Mouse (Mus musculus) lung, postnatal 10 days (tissue): ENCODE data around the gene Tdrd6.

Source experiments
- DNase-seq: peaks from one replicate; pipeline ENCODE4 v3.0.0; 2021

The Tdrd6 gene

DNA sequence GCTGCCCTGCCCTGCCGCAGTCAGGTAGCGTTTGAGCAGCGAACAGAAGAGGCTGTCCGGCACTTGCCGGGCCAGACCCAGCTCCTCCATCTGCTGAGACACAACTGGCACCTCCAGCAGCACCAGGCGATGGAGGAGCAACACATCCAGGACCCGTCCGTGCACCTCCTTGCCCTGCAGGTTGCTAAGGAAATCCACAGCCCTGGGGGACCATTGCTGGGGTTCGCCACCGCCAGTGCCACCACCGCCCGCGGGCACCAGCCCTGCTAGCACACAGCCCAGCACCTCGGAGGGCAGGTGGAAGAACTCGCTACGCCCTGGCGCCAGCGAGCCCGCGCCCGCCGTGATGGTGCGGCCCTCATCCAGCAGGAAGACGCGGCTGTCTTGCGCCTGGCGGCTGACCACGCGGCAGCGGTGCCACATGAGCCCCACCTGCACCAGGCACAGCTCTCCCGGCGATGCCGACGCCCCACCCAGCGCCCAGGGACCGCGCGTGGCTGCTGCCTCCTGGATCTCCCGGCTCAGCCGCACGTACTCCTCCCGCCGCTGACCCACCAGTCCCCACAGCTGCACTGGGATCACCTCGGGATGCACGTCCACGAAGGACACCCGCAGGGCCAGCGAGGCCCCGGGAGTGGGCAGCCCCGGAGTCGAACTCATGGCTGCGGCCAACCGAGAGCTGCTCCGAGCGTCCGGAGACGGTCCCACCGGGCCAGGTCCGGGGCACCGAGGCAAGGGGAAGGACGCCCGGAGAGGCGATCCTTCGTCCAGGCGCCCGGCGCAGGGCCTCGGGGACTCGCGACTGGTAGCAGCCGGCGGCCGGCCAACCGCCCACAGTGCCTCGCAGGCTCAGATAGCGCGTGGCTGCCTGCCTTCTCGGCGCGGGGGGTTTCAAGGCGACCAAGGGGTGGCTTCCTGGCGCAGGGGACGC is at the start of gene Tdrd6:
Tdrd6 (minus strand) TSS at position 804 of the 931 bp plus-strand sequence.
- peak; percentile 10 for DNase-seq

DNA sequence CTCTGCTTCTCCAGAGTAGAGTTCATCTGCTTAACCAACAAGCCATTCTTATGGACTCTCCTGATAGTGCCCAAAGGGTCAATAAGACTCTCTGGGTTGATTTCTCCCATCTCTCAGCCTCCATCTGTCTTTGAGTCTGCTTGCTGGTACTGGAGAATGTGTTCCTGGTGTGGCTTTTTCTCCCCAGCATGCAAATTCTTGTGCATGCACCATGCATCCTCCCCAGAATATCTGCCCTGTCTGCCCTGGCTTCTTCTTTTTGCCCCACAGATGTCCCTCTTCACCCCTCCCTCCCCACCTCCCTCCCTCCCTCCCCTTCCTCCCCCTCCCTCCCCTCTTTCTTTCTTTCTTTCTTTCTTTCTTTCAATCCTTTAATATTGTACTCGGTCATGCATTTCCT is 47.2 kb upstream of the Tdrd6 start:
- DNase-seq: no peak

DNA sequence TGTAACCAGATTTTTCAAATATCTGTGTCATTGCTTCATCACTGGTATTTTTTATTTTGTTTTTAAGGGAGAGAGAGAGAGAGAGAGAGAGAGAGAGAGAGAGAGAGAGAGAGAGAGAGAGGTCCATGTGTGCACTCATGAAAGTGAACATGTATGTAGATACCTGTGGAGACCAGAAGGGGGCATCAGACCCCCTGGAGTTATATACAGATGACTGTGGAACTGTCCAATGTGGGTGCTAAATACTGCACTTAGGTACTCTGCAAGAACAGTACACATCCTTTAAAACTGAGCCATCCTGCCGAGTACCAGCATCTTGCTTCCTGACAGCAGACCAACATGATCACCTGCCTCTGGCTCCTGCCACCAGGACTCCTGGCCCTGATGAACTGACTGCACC is 46.1 kb upstream of the Tdrd6 start:
- DNase-seq: no peak

DNA sequence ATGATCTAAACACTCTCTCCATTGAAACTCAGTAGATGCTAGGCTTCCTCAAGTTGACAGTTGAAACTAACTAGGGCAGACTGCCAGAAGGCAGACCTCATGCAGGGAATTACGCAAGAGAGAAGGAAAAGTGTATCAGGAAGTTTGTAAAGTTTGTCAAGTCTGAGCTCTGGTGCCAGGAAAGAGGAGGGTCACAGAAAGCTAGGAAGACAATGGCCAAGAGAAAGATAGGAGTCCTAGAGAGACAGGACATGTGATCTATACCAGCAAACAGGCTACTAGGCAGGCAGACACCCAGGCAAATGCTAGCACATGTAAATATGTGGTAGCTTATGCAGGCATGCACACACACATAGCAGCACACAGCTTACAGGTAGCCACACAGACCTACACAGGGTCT is 45.1 kb upstream of the Tdrd6 start:
- DNase-seq: peak; percentile 66

DNA sequence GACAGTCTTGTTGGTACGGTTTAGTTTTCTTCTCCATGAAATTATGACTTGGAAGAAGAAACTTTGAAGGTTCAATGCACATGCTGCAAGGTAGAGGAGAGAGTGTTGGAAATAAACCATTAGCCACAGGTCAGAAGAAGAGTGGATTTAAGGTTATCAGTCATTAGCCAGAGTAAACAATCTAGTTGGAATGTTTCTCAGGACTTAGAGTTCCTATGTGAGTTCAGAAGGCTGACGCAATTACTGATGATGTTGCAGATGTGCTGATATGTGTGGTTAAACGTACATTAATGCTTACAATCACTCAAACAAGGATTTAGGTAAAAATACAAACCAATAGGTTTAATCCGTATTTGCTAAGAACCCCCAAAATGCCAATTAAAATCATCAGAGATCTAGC is 41.8 kb upstream of the Tdrd6 start:
- no peak for DNase-seq

DNA sequence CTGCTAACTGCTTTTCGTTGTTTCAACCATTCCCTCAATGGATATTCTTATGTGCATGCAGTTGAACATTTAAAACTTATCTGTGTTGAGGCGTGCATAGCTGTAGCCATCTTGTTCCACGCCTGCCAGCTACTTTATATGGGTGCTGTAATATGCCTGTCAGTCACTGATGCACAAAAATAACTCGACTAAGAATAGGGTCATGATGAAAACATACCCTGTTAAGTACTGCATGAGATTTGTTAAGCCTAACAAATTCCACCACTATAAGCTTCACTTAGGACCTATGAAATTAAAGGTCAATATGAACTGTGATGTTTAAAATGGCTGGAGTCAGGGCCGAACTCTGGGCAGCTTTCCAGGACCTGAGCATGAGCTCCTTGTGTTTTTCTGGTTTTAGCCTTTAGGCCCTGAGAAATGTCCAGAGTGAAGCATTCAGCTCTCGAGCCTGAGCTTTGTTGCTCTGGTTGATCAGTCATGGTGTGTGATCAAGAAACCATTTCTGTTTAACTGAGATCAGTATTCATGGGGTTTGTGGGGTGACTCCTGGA is 39.1 kb upstream of the Tdrd6 start:
- no peak for DNase-seq

DNA sequence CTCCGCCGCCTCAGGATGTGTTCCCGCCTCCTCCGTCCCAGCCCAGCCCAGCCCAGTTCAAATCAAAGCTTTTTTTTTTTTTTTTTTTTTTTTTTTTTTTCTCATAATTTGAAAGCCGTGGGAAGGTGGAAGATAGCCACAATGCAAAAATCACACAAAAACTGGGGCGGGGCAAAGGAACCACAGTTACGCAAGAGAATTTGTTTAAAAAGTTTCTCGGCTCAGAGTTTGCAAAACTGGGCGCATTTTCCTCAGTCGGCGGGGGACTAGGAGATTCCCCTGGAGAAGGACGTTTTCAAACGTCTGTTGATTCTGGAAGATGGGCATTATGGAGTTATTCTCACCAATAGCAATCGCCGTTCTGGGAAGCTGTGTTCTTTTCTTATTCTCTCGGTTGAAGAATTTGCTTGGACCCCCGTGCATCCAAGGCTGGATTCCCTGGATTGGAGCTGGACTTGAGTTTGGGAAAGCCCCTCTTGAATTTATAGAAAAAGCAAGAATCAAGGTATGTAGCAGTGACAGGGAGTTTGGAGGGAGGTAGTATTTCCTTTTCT is 37.3 kb upstream of the Tdrd6 start, which contains the start of gene Cyp39a1:
Cyp39a1 (plus strand) TSS at position 136 of the 554 bp plus-strand sequence.
- DNase-seq: no peak

DNA sequence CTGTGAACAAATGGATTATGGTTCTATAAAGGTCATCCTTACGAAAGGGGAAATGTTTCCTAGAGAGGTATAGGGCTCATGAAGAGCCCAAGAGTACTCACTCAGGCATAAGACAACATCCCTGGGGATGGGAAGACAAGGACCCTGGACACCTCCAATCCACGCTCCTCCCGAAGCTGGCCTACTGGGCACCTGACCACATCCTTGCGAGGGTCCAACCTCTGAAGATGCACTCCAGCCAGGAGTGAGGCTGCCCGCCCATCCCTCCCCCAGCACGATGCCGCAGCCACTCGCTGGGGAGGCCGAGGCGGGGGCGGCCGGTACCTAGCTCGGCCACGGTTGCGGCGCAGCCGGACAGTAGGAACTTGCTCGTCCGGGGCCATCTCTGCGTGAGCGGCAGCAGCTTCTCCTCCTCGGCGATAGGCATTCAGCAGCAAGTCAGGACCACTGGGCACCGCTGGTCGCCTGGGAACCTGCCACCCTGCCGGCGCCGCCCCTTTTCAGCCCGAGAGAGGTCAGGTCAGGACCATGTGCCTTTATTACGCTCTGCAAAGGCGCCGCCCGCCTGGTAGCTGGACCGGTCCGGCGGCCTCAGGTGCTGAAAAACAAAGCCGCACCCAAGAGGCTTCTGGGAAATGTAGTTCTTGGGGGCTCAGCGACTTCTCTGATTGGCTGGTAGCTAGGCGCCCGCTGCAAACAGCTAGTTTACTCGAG is 36.6 kb upstream of the Tdrd6 start, which contains the start of gene Slc25a27:
Slc25a27 (minus strand) TSS at position 639 of the 714 bp plus-strand sequence.
- DNase-seq: peak; percentile 94

DNA sequence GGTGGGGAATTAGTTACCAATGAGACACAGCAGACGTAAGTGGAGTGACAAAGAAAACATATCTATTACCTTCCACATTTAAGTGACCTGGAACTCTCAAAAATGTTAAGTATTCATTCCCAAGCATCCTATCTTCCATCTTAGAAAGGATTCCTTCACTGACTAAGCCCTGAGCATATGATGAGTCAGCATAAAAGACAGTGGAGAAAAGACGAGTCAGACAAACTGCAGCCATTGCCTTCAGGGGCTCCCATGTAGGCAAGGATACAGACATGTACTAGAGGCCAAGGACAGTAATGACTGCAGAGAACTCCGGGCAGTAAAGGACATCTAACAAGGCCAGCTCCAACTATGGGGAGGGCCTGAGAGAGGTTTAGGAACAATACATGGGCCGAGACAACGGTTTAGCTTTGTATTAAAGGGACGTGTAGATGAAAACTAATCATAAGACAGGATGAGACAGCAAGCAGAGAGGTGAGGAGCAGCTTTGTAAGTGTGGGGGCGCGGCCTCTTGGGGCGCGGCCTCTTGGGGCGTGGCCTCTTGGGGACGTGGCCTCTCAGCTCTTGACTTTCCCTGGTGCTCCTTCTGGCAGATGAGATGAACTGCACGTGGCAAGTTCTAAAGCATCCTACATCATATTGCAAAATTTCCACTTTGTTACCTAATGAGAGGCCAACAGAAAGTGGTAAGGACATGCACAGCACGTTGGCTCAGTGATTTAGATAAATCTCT is 21.4 kb upstream of the Tdrd6 start:
- DNase-seq: no peak

DNA sequence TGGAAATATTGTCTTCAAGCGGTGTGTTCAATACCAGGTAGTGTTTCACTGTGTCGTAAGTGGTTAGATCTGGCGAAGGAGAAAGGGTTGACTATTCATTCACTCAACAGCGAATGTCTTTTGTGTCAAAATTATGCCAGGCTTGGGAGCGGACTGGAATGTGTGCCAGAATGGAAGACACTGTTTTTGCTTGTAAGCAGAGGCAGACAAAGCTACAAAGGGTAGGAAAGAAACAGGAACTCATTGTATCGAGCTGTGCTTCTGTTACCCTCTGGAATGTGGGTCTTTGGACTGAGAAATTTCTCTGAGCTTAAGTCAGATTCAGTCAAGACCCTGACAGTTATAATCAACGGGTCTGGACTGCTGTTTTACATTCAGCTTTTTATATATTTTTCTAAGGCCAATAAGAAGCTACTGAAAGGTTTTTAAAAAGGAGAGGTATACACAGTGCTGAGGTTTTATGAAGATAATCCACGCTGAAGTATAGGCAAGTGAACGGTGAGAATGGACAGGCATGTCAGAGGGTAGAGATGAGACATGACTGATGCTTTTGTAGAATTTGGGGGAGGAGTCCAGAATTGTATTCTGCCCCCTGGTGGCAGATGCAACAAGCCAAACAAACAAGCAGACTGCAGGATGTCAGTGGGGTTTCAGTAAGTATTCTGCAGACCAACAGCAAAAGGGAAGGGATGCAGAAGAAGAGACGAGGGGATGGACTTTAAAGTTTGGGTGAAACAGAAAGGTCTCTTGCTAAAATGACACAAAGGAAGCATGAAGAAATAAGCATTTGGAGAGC is 19.7 kb upstream of the Tdrd6 start:
- DNase-seq: peak; percentile 26

DNA sequence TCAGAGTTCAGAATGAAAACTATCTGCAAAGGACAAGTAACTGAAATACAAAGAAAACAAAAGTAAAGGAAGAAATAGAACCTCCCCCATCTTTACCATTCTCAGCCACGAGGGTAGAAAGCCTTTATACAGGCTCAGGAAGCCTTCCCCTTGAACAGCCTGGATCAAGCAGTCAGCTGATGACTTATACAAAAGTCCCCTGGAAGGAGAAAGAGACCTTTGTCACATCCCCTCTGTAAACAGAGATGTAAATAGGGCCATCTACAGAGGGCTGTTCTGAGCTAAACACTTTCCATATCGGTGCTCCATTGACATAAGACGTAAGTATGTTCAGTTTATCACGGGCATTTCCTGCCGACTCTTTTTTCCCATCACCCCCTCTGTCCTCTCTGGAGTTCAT is 16.8 kb upstream of the Tdrd6 start:
- no peak for DNase-seq

DNA sequence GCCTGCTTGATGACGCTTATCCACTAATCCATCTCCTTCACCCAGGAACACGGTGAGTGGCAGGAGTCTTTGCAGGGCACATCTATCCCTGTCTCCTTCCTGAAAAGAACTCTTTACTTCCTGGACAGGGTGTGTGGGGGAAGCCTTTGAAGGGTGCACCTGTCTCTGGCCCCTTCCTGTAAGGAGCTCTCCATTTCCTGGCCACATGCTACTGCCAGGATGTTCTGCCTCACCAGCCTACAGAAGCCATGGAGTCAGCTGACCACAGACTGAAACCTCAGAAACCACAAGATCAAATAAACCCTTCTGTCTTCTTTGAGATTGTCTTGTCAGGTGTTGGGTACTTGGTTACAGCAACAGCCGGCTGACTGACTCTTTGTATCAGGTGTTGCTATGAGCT is 15.0 kb upstream of the Tdrd6 start:
- DNase-seq: no peak

DNA sequence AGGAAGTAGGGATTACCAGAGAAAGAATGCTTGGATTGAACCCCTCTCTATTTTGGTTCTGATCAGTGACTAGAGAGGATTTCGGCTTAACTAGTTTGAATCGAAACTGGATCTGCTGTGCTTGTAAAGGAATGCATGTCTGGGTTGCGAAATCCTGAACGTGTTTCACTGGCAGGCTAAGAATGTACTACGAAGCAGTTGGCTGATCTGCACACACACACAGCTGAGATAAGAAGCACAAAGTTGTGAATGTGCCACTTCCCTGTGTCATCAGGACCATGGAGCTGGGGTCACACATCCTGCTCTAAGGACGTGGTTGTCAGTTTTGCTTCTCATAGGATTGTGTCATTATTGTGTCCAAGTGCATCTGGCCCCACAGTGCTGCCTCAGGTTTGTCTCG is 14.3 kb upstream of the Tdrd6 start:
- peak; percentile 17 for DNase-seq

DNA sequence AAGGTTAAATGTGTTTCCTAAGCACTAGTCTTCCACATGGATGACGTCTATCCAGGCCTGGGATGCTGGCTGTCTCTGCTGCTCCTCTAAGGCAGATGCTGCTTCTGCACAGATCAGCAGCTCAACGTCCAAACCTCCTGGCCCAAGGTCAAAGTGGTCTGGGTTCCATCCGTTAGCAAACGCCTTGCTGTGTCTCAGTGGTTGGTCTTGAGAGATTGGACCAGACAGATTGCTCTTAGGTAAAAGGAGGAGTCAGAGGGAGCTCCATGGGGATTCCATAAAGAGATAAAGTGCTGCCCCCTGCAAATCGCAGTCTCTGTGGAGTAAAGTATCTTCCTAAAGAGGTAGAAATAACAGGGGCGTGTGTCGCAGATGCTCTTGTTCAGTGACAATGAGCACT is 13.1 kb upstream of the Tdrd6 start:
- DNase-seq: no peak

DNA sequence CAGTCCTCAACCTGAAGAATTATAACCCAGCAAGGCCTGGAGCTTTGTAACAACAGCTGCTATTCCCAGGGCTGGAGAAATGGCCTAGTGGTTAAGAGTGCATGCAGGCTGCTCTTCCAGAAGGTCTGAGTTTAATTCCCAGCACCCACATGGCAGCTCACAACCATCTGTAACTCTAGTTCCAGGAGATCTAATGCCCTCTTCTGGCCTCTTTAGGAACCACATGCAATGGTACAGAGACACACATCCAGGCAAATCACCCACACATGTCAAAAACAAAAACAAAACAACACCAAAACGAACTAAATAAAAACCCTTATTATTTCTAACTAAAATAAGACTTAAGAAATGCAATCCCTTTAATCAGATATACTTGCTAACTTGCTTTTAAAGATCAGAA is 10.7 kb upstream of the Tdrd6 start:
- DNase-seq: no peak

DNA sequence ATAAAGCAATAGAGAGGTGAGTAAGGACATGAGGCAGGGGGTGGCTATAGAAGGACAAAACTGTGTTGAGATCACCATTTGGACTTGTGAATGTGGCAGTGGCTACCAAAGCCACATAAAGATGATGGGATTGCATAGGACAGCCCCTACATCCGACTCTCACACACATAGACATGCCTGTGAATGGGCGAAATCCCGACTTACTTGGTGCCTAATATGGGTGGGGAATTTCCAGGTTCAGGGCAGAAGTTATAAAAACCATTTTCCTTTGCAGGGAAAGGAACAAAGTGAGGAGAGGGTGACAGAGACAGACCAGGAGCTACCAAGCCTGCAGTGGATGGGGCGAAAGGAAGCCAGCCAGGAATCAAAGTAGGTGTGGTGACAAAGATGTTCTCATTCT is 7.0 kb upstream of the Tdrd6 start:
- no peak for DNase-seq

DNA sequence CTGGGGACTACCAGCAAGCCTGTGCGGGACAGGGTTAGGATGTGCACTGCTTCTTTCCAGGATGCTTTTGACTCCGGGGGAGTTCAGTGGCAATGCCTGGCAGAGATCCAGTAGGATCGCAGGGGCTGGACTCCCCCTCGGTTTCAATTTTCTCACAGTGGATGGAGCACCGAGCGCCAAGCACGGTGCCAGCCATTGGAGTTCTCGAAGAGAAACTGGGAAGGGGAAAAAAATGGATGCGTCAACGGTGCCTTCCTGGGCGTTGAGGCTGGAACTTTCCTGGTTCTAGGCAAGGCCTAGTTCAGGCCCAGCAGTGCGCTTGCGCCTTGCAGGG is 295 bp upstream of the Tdrd6 start:
- no peak for DNase-seq

DNA sequence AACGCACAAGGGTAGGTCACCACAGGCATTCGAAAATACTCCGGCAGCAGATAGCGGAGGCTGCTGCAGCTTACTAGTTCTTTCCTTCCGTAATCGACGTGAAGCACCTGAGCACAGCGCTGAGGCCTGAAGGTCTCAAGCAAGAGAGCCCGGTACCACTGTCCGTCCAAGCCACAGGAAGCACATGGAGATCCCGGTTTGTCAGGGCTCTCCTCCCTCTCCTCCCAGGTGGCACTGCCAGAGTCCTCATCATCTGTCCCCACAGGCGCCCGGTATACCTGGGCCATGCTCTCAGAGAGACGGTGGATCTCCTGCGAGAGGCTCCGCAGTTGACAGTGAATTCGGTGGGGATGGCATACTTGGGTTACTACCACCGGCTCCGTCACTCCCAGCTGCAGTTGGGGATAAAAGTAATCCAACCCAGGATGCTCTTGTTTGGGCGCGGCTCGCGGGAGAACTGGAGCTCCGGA is 1.0 kb downstream of the Tdrd6 start:
- DNase-seq: no peak

DNA sequence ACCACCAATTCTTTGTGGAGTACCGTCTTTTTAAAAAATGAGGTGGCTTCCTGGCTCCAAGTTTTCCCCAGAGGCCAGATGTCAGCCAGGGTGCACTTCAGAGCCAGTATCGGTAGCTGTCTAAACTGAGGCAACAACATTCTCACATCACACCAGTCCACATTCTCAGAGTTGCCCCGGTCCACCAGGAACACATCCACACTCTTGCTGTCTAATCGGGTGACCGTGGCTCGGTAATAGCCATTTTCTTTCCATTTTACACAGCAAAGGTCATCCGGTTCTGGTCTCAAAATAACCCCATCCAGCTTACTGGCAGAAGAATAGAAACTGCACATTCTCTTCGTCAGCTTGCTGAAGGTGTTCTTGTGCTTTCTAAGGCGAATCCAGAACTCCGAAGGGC is 1.9 kb downstream of the Tdrd6 start:
- DNase-seq: no peak

DNA sequence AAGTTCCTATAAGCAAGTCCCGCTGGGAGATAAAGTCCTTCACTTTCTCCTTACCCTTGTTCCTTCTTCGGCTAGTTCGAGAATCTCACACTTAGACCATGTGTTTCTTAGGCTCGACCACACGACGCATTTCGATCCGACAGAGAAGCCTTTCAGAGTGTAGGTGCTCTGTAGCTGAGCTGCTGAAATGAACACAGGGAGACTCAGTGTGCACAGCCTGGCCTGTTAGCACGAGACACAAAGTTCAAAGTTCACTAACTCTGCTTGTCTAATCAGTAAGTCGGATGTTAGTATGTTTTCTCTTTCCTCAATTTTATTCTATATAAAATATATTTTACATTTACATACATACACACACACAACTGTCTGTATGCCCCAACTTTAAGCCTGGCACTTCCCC is 8.0 kb downstream of the Tdrd6 start:
- DNase-seq: no peak

DNA sequence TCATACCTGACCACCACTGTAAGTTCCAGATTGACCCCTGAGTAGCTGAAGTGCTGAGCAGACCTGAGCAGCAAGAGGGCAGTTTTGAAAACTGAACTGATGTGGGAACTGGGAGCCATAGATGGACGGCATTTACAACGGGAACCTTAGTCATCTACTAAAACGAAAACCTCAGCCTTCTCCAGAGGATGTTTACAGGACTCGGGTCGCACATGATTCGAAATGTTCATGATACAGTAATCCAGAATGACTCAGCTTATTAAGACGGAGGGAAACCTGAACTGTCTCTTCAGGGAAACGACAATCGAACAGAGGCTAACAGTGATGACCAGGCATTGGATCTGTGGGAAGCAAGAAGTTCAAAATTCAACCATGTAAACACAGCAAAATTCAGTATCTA is 10.9 kb downstream of the Tdrd6 start:
- no peak for DNase-seq

DNA sequence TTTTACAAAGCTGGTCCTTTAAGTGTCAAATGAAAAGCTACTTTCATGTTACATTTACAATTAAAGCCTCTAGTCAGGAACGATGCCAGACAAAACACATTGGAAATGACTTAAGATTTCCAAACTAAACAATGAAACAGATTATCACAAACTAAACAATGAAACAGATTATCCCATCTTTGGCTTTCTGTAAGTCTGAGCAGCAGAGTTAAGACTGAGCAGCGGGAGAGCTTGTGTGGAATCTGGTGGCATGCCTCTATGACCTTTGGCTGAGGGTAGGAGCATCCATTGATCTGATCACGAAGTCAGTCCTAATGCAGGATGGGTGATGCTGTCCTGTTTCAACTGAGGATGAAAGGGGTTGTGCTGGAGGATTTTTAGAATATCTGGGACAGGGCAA is 17.9 kb downstream of the Tdrd6 start:
- no peak for DNase-seq
